Mouse (Mus musculus) liver, embryonic 16.5 days (tissue): ENCODE results near the gene Resf1. TPM values are rescaled to one million over a fixed set of nuclear protein-coding genes. Genes with fewer than 3 reads are reported as not detected.
"Not testable (repeated sequence)": the region's sequence is repeated elsewhere in the genome, so short reads cannot be mapped to it uniquely, and the experiment has no call there.

Experiments
- ATAC-seq: fragments of 200-750 bp; cut with Nextera tagmentation; 2 replicates; pipeline ENCODE4 v1.8.0; 2017; ENCODE audit warnings: low read depth, mild to moderate bottlenecking, moderate number of reproducible peaks, moderate library complexity
- H3K27ac ChIP-seq: fragments of 300-500 bp; sonication (generic); 2 replicates; pipeline ENCODE4 v1.5.1; 2014; ENCODE audit warnings: mild to moderate bottlenecking, low read length
- H3K27me3 ChIP-seq: fragments of 300-500 bp; sonication (generic); 2 replicates; pipeline ENCODE4 v1.6.1; 2014; ENCODE audit warnings: low read depth, low read length, mixed read lengths; ENCODE audit not compliant: control insufficient read depth, insufficient read depth
- H3K36me3 ChIP-seq: fragments of 300-500 bp; sonication (generic); 2 replicates; pipeline ENCODE4 v1.6.1; 2014; ENCODE audit warnings: mild to moderate bottlenecking; ENCODE audit not compliant: control insufficient read depth, insufficient read depth
- H3K4me1 ChIP-seq: fragments of 300-500 bp; sonication (generic); 2 replicates; pipeline ENCODE4 v1.6.1; 2014; ENCODE audit warnings: low read depth, low read length, mixed read lengths; ENCODE audit not compliant: control insufficient read depth
- H3K4me2 ChIP-seq: fragments of 300-500 bp; sonication (generic); 2 replicates; pipeline ENCODE4 v1.6.1; 2014; ENCODE audit warnings: low read depth, low read length, mixed read lengths
- H3K4me3 ChIP-seq: fragments of 300-500 bp; sonication (generic); 2 replicates; pipeline ENCODE4 v1.5.1; 2014; ENCODE audit warnings: low read depth, mild to moderate bottlenecking, low read length
- H3K9ac ChIP-seq: fragments of 300-500 bp; sonication (generic); 2 replicates; pipeline ENCODE4 v1.6.1; 2014; ENCODE audit warnings: low read depth, low read length
- H3K9me3 ChIP-seq: fragments of 300-500 bp; sonication (generic); replicated peaks from 2 replicates; pipeline ENCODE4 v1.6.1; 2016; ENCODE audit warnings: low read length; ENCODE audit not compliant: control insufficient read depth
- WGBS: fragments of 180-500 bp; shearing (Covaris S2); extraction: QIAGEN DNeasy Blood & Tissue Kit; methylation state at CpG from one replicate; pipeline ENCODE4 v1.1.7; 2014; ENCODE audit not compliant: insufficient replicate concordance; 5-methylcytosine and 5-hydroxymethylcytosine counted together
- polyA plus RNA-seq: library from polyadenylated mRNA; unstranded; fragments of >200 nt; fragmentation: Nextera tagmentation; extraction: Ambion mirVana; gene quantifications from 2 replicates; pipeline ENCODE4 v1.2.1, GENCODE M21; 2015

The Resf1 gene
- polyA plus RNA-seq, 1 experiment from 2014 or later: 32.0 TPM

GRCm38 (mm10) chr6:149357155-149357554 is 47.9 kb downstream of the Resf1 start:
- Histone ChIP-seq H3K9ac (no peak overlapping the region), H3K27me3 (no peaks in the 10 kb centered on the region), H3K4me1 (no peaks in the 10 kb centered on the region), H3K4me2 (no peak overlapping the region), H3K9me3 (no peaks in the 10 kb centered on the region; the same call in 1 of the 2 replicates), H3K27ac (no peak overlapping the region), H3K4me3 (no peak overlapping the region), H3K36me3 (no peaks in the 10 kb centered on the region)
- ATAC-seq: no peak

DNA sequence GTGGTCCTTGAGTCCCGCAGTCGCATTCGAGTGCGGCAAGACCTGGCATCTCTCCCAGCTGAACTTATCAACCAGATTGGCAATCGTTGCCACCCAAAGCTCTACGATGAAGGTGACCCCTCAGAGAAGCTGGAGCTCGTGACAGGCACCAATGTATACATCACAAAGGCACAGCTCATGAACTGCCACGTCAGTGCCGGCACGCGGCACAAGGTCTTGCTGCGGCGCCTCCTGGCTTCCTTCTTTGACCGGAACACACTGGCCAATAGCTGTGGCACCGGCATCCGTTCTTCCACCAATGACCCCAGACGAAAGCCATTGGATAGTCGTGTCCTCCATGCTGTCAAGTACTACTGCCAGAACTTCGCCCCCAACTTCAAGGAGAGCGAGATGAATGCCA is 53.3 kb downstream of the Resf1 start:
- not testable (repeated sequence) for H3K4me3 ChIP-seq, H3K9ac ChIP-seq, H3K36me3 ChIP-seq, H3K4me1 ChIP-seq, H3K4me2 ChIP-seq, H3K9me3 ChIP-seq, H3K27ac ChIP-seq, ATAC-seq, H3K27me3 ChIP-seq
- WGBS: 84% methylated on average over 20 of the region's 20 CpGs

GRCm38 (mm10) chr6:149365975-149366374 is 56.8 kb downstream of the Resf1 start:
- ATAC-seq, H3K4me1 ChIP-seq, H3K4me2 ChIP-seq, H3K36me3 ChIP-seq, H3K27ac ChIP-seq, H3K9me3 ChIP-seq, H3K4me3 ChIP-seq, H3K27me3 ChIP-seq, H3K9ac ChIP-seq: not testable (repeated sequence)
- WGBS: 81% methylated on average over 2 of the region's 2 CpGs

- no peaks in the 10 kb centered on the region for H3K27me3 ChIP-seq
- no peaks in the 10 kb centered on the region for H3K36me3 ChIP-seq
- no peak overlapping the region for H3K4me2 ChIP-seq
- no peak for ATAC-seq
- H3K4me3 ChIP-seq: no peak overlapping the region
- H3K9me3 ChIP-seq: no peaks in the 10 kb centered on the region
- H3K27ac ChIP-seq: no peak overlapping the region
- 57% methylated on average over 2 of the region's 2 CpGs for WGBS
- no peaks in the 10 kb centered on the region for H3K4me1 ChIP-seq
- no peak overlapping the region for H3K9ac ChIP-seq
These were observed 57.2 kb downstream of the Resf1 start for GRCm38 (mm10) chr6:149366403-149366802.

DNA sequence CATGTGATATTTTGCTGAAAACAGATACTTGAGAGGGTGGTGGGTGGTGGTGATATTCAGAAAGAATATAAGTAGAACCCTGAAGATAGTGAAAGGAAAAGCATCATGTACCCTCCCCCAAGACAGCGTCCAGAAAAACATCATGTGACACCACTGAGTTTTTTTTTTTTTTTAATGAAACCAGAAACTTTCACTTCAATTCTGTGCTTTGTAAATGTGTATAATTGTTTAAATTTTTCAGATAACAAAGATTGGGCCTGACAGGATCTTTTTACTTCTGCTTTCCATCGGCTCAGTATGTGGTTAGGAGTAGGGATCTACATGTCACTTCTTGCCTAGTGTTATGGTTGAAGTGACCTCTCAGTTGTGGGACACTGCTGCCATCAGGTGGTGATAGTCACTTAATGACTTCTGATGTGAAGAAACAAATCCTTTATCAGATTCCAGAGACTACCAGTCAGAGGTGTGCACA is 65.8 kb downstream of the Resf1 start:
- Histone ChIP-seq H3K36me3 (no peaks in the 10 kb centered on the region), H3K27ac (no peak overlapping the region), H3K9ac (no peak overlapping the region), H3K27me3 (no peaks in the 10 kb centered on the region), H3K4me1 (peaks cover 2% of the 10 kb centered on the region; the same call in 1 of the 2 replicates), H3K4me3 (no peak overlapping the region), H3K9me3 (no peaks in the 10 kb centered on the region), H3K4me2 (no peak overlapping the region)
- WGBS: 30% methylated on average over 2 of the region's 2 CpGs
- peak; percentile 81 for ATAC-seq

GRCm38 (mm10) chr6:149383531-149383930 is 74.3 kb downstream of the Resf1 start:
- WGBS: 52% methylated on average over 2 of the region's 2 CpGs
- H3K27ac ChIP-seq: no peak overlapping the region
- no peak overlapping the region for H3K4me3 ChIP-seq
- H3K9ac ChIP-seq: no peak overlapping the region
- ATAC-seq: no peak
- H3K9me3 ChIP-seq: no peaks in the 10 kb centered on the region
- no peaks in the 10 kb centered on the region for H3K4me1 ChIP-seq
- H3K36me3 ChIP-seq: no peaks in the 10 kb centered on the region
- no peak overlapping the region for H3K4me2 ChIP-seq
- H3K27me3 ChIP-seq: no peaks in the 10 kb centered on the region

Other genes with a start within 250 kb of the Resf1 start
- 4.5 TPM in 2 replicates for gene Dennd5b, start 207.7 kb upstream of the Resf1 start, polyA plus RNA-seq
- gene Gm10203, start 179.2 kb upstream of the Resf1 start, polyA plus RNA-seq: not detected in 2 replicates
- gene Etfbkmt, start 169.6 kb upstream of the Resf1 start, polyA plus RNA-seq: 13.3 and 15.7 TPM in 2 replicates
- 7.3 and 8.3 TPM in 2 replicates for gene Amn1, start 120.7 kb upstream of the Resf1 start, polyA plus RNA-seq
- 0.36 and 0.44 TPM in 2 replicates for gene Bicd1, start 99.5 kb downstream of the Resf1 start, polyA plus RNA-seq